ENCODE assay signal across 21 mouse cellular contexts in the genomic region with DNA sequence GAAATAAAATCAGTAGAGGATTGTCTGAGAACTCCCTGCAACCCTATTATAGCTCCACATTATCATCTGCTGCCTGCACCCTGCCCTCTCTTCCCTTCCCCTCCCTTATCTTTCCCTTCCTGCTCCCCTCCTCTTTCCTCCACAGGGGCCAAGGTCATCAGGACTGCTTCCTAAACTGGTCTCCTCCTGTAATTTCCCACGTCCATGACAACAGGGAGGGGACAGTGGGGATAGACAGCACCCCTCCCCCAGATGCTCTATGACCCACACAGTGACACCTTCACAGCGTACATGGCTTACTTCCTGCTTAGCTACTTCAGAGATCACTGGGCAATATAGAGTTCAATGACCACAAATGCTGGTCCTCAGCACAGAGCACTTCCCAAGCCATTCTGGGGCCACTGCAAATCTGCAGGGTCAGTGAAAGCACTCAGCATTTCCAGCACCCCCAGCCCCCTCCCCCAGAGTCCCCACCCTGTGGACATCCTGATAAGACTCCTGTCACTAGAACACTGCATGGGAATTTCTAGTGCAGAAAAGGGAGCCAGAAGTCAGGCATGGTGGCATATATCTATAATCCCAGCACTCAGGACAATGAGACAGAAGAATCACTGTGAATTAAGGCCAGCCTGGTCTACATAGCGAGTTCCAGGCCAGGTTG. TPM values are rescaled to one million over a fixed set of nuclear protein-coding genes. Genes with fewer than 3 reads are reported as not detected.
A peak's percentile ranks its signal among the peaks of the same experiment; 100 is the strongest.
DNase-seq lines count a peak whose midpoint lies in the region; ATAC-seq and TF ChIP-seq lines count a peak whose summit lies in the region.
"Had no signal": no experiment of that assay in that cellular context is flagged by ENCODE, and none has a peak within 500 bp of the region (broad histone marks: within the 10 kb centered on the region; RNA-seq: fewer than 3 reads in every experiment).

No protein-coding gene starts in this region.

- no peaks in the 10 kb centered on the region for H3K9me3 ChIP-seq in heart, embryonic 16.5 days (replicated peaks; ENCODE audit: control insufficient read depth, low read length)
- no peaks in the 10 kb centered on the region for H3K9me3 ChIP-seq in heart, postnatal 0 days (replicated peaks; ENCODE audit: control insufficient read depth, low read length)
- H3K9me3 ChIP-seq in intestine, embryonic 16.5 days (ENCODE audit: control insufficient read depth, low read length), result no peaks in the 10 kb centered on the region
- H3K9me3 ChIP-seq in liver, embryonic 16.5 days (replicated peaks; ENCODE audit: control insufficient read depth, low read length), result no peaks in the 10 kb centered on the region
- H3K9me3 ChIP-seq in hindbrain, embryonic 14.5 days (ENCODE audit: control insufficient read depth, low read length), result no peaks in the 10 kb centered on the region
- H3K9me3 ChIP-seq: neural tube, embryonic 12.5 days had no signal

- H3K36me3 ChIP-seq in heart, embryonic 16.5 days (ENCODE audit: control insufficient read depth, insufficient read depth), result no peaks in the 10 kb centered on the region
- no peaks in the 10 kb centered on the region for H3K36me3 ChIP-seq in heart, adult 2 months (ENCODE audit: control insufficient read depth, insufficient read depth, low read length)
- no peaks in the 10 kb centered on the region for H3K36me3 ChIP-seq in heart, postnatal 0 days (replicated peaks; ENCODE audit: control insufficient read depth, insufficient read depth, low read length)
- no peaks in the 10 kb centered on the region for H3K36me3 ChIP-seq in intestine, embryonic 16.5 days (ENCODE audit: control insufficient read depth, insufficient read depth, low read length)
- H3K36me3 ChIP-seq in liver, embryonic 16.5 days (ENCODE audit: control insufficient read depth, insufficient read depth), result no peaks in the 10 kb centered on the region
- H3K36me3 ChIP-seq in hindbrain, embryonic 14.5 days (replicated peaks; ENCODE audit: control insufficient read depth, insufficient read depth), result no peaks in the 10 kb centered on the region
- H3K36me3 ChIP-seq: neural tube, embryonic 12.5 days had no signal

- peak; percentile 71 for ATAC-seq in heart, embryonic 16.5 days (replicated peaks; ENCODE audit: extremely low read depth, insufficient read depth, low FRiP score)
- peak; percentile 77 for ATAC-seq in heart, postnatal 0 days (ENCODE audit: insufficient read depth, low read depth)
- ATAC-seq in intestine, embryonic 16.5 days, result peak; percentile 91
- ATAC-seq in liver, embryonic 16.5 days (ENCODE audit: low read depth), result peak; percentile 76
- no peak for ATAC-seq in hindbrain, embryonic 14.5 days (ENCODE audit: low FRiP score)
- ATAC-seq: CD4-positive, CD25-positive, alpha-beta regulatory T cell, adult 4 months; forebrain, embryonic 14.5 days; hindbrain, postnatal 0 days had no signal

- no peak overlapping the region for H3K9ac ChIP-seq in heart, embryonic 16.5 days (ENCODE audit: low read length)
- no peak overlapping the region for H3K9ac ChIP-seq in heart, adult 2 months (ENCODE audit: low read depth, low read length)
- H3K9ac ChIP-seq in heart, postnatal 0 days (replicated peaks; ENCODE audit: low read depth, low read length), result no peak overlapping the region
- H3K9ac ChIP-seq in intestine, embryonic 16.5 days (ENCODE audit: low read depth, low read length), result no peak overlapping the region
- no peak overlapping the region for H3K9ac ChIP-seq in liver, embryonic 16.5 days (ENCODE audit: low read depth, low read length)
- H3K9ac ChIP-seq in hindbrain, embryonic 14.5 days, result no peak overlapping the region
- H3K9ac ChIP-seq: neural tube, embryonic 12.5 days had no signal

- H3K4me3 ChIP-seq in heart, embryonic 16.5 days (ENCODE audit: low read length), result no peak overlapping the region
- H3K4me3 ChIP-seq in heart, adult 2 months, result no peak overlapping the region
- H3K4me3 ChIP-seq in heart, postnatal 0 days (ENCODE audit: low read depth, low read length), result no peak overlapping the region
- H3K4me3 ChIP-seq in intestine, embryonic 16.5 days (ENCODE audit: low read length), result no peak overlapping the region
- H3K4me3 ChIP-seq in liver, embryonic 16.5 days (ENCODE audit: low read depth, low read length), result no peak overlapping the region
- H3K4me3 ChIP-seq in hindbrain, embryonic 14.5 days (replicated peaks; ENCODE audit: low read length), result no peak overlapping the region
- H3K4me3 ChIP-seq: neural tube, embryonic 12.5 days had no signal

- H3K79me2 ChIP-seq in heart, adult 2 months (replicated peaks; ENCODE audit: control insufficient read depth, insufficient read depth, low read length), result no peaks in the 10 kb centered on the region

- H3K4me1 ChIP-seq in heart, embryonic 16.5 days (ENCODE audit: control insufficient read depth, insufficient read depth, low read length), result 0 out of 2 replicates have a peak, but pooled peaks cover 2% of the 10 kb centered on the region
- H3K4me1 ChIP-seq in heart, adult 2 months (ENCODE audit: control insufficient read depth, insufficient read depth, low read length), result no peaks in the 10 kb centered on the region
- peaks cover 4% of the 10 kb centered on the region; the same call in 1 of the 2 replicates for H3K4me1 ChIP-seq in heart, postnatal 0 days (ENCODE audit: control insufficient read depth, insufficient read depth)
- H3K4me1 ChIP-seq in intestine, embryonic 16.5 days (ENCODE audit: control insufficient read depth, insufficient read depth, low read length), result peaks cover 10% of the 10 kb centered on the region
- peaks cover 5% of the 10 kb centered on the region for H3K4me1 ChIP-seq in liver, embryonic 16.5 days (ENCODE audit: control insufficient read depth, low read depth, low read length)
- H3K4me1 ChIP-seq in hindbrain, embryonic 14.5 days (replicated peaks; ENCODE audit: control insufficient read depth, insufficient read depth, low read length), result no peaks in the 10 kb centered on the region
- H3K4me1 ChIP-seq: neural tube, embryonic 12.5 days had no signal

- no peak for DNase-seq in heart, adult 2 months
- DNase-seq in heart, postnatal 0 days (ENCODE audit: low spot score), result peak; percentile 47
- DNase-seq in hindbrain, embryonic 14.5 days (ENCODE audit: low spot score), result no peak
- no peak for DNase-seq in ovary, postnatal 36 days (ENCODE audit: low spot score)
- DNase-seq in left cerebral cortex, postnatal 14 days (ENCODE audit: low spot score in 2 of 2), result no peak
- DNase-seq: adrenal gland, adult 8-10 months; cerebellum, adult 8-10 months; kidney, postnatal 4 days; layer of hippocampus, postnatal 36 days; right cerebral cortex, postnatal 4 days; thymus, postnatal 4 days had no signal

- no peak for TF ChIP-seq CTCF in heart, adult 2 months (IDR thresholded peaks at IDR 0.05)
- no peak for TF ChIP-seq CTCF in heart, postnatal 0 days (IDR thresholded peaks at IDR 0.05; ENCODE audit: low read depth)

- no peaks in the 10 kb centered on the region for H3K27me3 ChIP-seq in heart, embryonic 16.5 days (ENCODE audit: control insufficient read depth, insufficient read depth, low read length)
- no peaks in the 10 kb centered on the region for H3K27me3 ChIP-seq in heart, adult 2 months (ENCODE audit: control insufficient read depth, insufficient read depth, low read length)
- H3K27me3 ChIP-seq in heart, postnatal 0 days (ENCODE audit: control insufficient read depth, insufficient read depth, low read length), result no peaks in the 10 kb centered on the region
- H3K27me3 ChIP-seq in intestine, embryonic 16.5 days (replicated peaks; ENCODE audit: control insufficient read depth, insufficient read depth, low read length), result no peaks in the 10 kb centered on the region; the same call in 1 of the 2 replicates
- H3K27me3 ChIP-seq in liver, embryonic 16.5 days (ENCODE audit: control insufficient read depth, insufficient read depth, low read depth, low read length), result no peaks in the 10 kb centered on the region
- H3K27me3 ChIP-seq in hindbrain, embryonic 14.5 days (ENCODE audit: control insufficient read depth, insufficient read depth, low read length), result no peaks in the 10 kb centered on the region
- H3K27me3 ChIP-seq: neural tube, embryonic 12.5 days had no signal

- WGBS in heart, embryonic 16.5 days, result 46% methylated on average over 3 of the region's 3 CpGs
- WGBS in heart, adult 2 months, result 32% methylated on average over 3 of the region's 3 CpGs
- 24% methylated on average over 3 of the region's 3 CpGs for WGBS in heart, postnatal 0 days
- WGBS in intestine, embryonic 16.5 days, result 27% methylated on average over 3 of the region's 3 CpGs
- 23% methylated on average over 3 of the region's 3 CpGs for WGBS in liver, embryonic 16.5 days (ENCODE audit: insufficient replicate concordance)
- WGBS in hindbrain, embryonic 14.5 days, result 54% methylated on average over 3 of the region's 3 CpGs

- H3K27ac ChIP-seq in heart, embryonic 16.5 days (ENCODE audit: low read length), result peak overlapping the region; percentile 29; the same call in 1 of the 2 replicates
- no peak overlapping the region for H3K27ac ChIP-seq in heart, adult 2 months
- H3K27ac ChIP-seq in heart, postnatal 0 days (ENCODE audit: low read depth), result peak overlapping the region; percentile 44
- H3K27ac ChIP-seq in intestine, embryonic 16.5 days (ENCODE audit: low read length), result peak overlapping the region; percentile 3
- H3K27ac ChIP-seq in liver, embryonic 16.5 days (ENCODE audit: low read length), result no peak overlapping the region
- H3K27ac ChIP-seq in hindbrain, embryonic 14.5 days, result no peak overlapping the region
- H3K27ac ChIP-seq: hindbrain, postnatal 0 days; neural tube, embryonic 12.5 days had no signal

- no peak for TF ChIP-seq POLR2A in heart, adult 2 months (IDR thresholded peaks at IDR 0.05; ENCODE audit: insufficient read depth, low read depth, low read length)

- H3K4me2 ChIP-seq in heart, embryonic 16.5 days (ENCODE audit: low read depth, low read length), result no peak overlapping the region
- no peak overlapping the region for H3K4me2 ChIP-seq in heart, postnatal 0 days (ENCODE audit: low read depth, low read length)
- no peak overlapping the region for H3K4me2 ChIP-seq in intestine, embryonic 16.5 days (ENCODE audit: low read depth, low read length)
- no peak overlapping the region for H3K4me2 ChIP-seq in liver, embryonic 16.5 days (ENCODE audit: low read depth, low read length)
- no peak overlapping the region for H3K4me2 ChIP-seq in hindbrain, embryonic 14.5 days (replicated peaks)
- H3K4me2 ChIP-seq: neural tube, embryonic 12.5 days had no signal

- no peak for TF ChIP-seq EP300 in heart, adult 2 months (IDR thresholded peaks at IDR 0.05; ENCODE audit: insufficient read depth, low read depth, low read length)
- TF ChIP-seq EP300 in heart, postnatal 0 days (IDR thresholded peaks at IDR 0.05; ENCODE audit: low read depth), result no peak

- intact Hi-C loops in heart, adult 2 months (cut with DNase I), result no loop called here
- intact Hi-C loops in left cerebral cortex, postnatal 14 days (cut with DNase I), result no loop called here

RNA-seq across cellular contexts. Expression of a gene that starts 10.0 kb away (rescaled TPM):
- 62.8 and 64.1 TPM in 2 replicates for polyA plus RNA-seq in heart, embryonic 16.5 days (2015; fragmentation: Nextera tagmentation; extraction: Ambion mirVana)
- 10 to 100 TPM; 16.9 to 18.5 TPM for total RNA-seq in heart, adult 2 months (2021)
- polyA plus RNA-seq in heart, adult 2 months (2012; rRNA removed), result 28.7 and 43.8 TPM in 2 replicates
- total RNA-seq in heart, postnatal 0 days (2014; rRNA removed; ENCODE audit: low replicate concordance), result 58.9 and 60.1 TPM in 2 replicates
- polyA plus RNA-seq in heart, postnatal 0 days (2015; fragmentation: Nextera tagmentation; extraction: Ambion mirVana), result 30.5 and 35.1 TPM in 2 replicates
- polyA plus RNA-seq in intestine, embryonic 16.5 days (2015; fragmentation: Nextera tagmentation; extraction: Ambion mirVana), result 76.3 and 80.8 TPM in 2 replicates
- 33.6 and 34.0 TPM in 2 replicates for polyA plus RNA-seq in liver, embryonic 16.5 days (2015; fragmentation: Nextera tagmentation; extraction: Ambion mirVana)
- 109 and 131 TPM in 2 replicates for polyA plus RNA-seq in hindbrain, embryonic 14.5 days (2014; fragmentation: Nextera tagmentation; extraction: Ambion mirVana)
- 10 to 100 TPM; 41.2 to 43.7 TPM for total RNA-seq in left cerebral cortex, postnatal 14 days (2021)

RNA-seq across cellular contexts. Expression of a gene that starts 37.9 kb away (rescaled TPM):
- 10.5 and 10.9 TPM in 2 replicates for polyA plus RNA-seq in heart, embryonic 16.5 days (2015; fragmentation: Nextera tagmentation; extraction: Ambion mirVana)
- 1 to 10 TPM; 4.9 to 5.9 TPM for total RNA-seq in heart, adult 2 months (2021)
- 6.7 and 11.5 TPM in 2 replicates for polyA plus RNA-seq in heart, adult 2 months (2012; rRNA removed)
- 12.3 and 46.3 TPM in 2 replicates for total RNA-seq in heart, postnatal 0 days (2014; rRNA removed; ENCODE audit: low replicate concordance)
- 6.6 and 7.2 TPM in 2 replicates for polyA plus RNA-seq in heart, postnatal 0 days (2015; fragmentation: Nextera tagmentation; extraction: Ambion mirVana)
- 15.9 TPM in 2 replicates for polyA plus RNA-seq in intestine, embryonic 16.5 days (2015; fragmentation: Nextera tagmentation; extraction: Ambion mirVana)
- 4.9 and 5.4 TPM in 2 replicates for polyA plus RNA-seq in liver, embryonic 16.5 days (2015; fragmentation: Nextera tagmentation; extraction: Ambion mirVana)
- polyA plus RNA-seq in hindbrain, embryonic 14.5 days (2014; fragmentation: Nextera tagmentation; extraction: Ambion mirVana), result 10.1 and 11.0 TPM in 2 replicates
- total RNA-seq in left cerebral cortex, postnatal 14 days (2021), result 1 to 10 TPM; 6.3 to 6.5 TPM

RNA-seq across cellular contexts. Expression of a gene that starts 42.0 kb away (rescaled TPM):
- polyA plus RNA-seq in heart, embryonic 16.5 days (2015; fragmentation: Nextera tagmentation; extraction: Ambion mirVana), result 0.42 and 0.54 TPM in 2 replicates
- total RNA-seq in heart, adult 2 months (2021), result under 1 TPM; 0.29 to 0.34 TPM
- polyA plus RNA-seq in heart, adult 2 months (2012; rRNA removed), result 1.00 and 1.2 TPM in 2 replicates
- 0.15 and 2.1 TPM in 2 replicates for total RNA-seq in heart, postnatal 0 days (2014; rRNA removed; ENCODE audit: low replicate concordance)
- 0.33 and 0.43 TPM in 2 replicates for polyA plus RNA-seq in heart, postnatal 0 days (2015; fragmentation: Nextera tagmentation; extraction: Ambion mirVana)
- 0.20 and 0.22 TPM in 2 replicates for polyA plus RNA-seq in intestine, embryonic 16.5 days (2015; fragmentation: Nextera tagmentation; extraction: Ambion mirVana)
- polyA plus RNA-seq in liver, embryonic 16.5 days (2015; fragmentation: Nextera tagmentation; extraction: Ambion mirVana), result 0.08 and 0.09 TPM in 2 replicates
- 0.83 and 1.1 TPM in 2 replicates for polyA plus RNA-seq in hindbrain, embryonic 14.5 days (2014; fragmentation: Nextera tagmentation; extraction: Ambion mirVana)
- 1 to 10 TPM; 2.1 to 2.2 TPM for total RNA-seq in left cerebral cortex, postnatal 14 days (2021)
- total RNA-seq: megakaryocyte progenitor cell, adult 5-6 weeks; MEL had no signal
- polyA plus RNA-seq: CD4-positive, CD25-positive, alpha-beta regulatory T cell, adult 4 months; limb, embryonic 11.5 days had no signal

RNA-seq across cellular contexts. Expression of a gene that starts 44.9 kb away (rescaled TPM):
- 0.24 TPM in 1 of 2 replicates, not detected in the other for polyA plus RNA-seq in heart, embryonic 16.5 days (2015; fragmentation: Nextera tagmentation; extraction: Ambion mirVana)
- under 1 TPM; 0.23 to 0.31 TPM for total RNA-seq in heart, adult 2 months (2021)
- 0.31 and 0.41 TPM in 2 replicates for polyA plus RNA-seq in heart, adult 2 months (2012; rRNA removed)
- total RNA-seq in heart, postnatal 0 days (2014; rRNA removed; ENCODE audit: low replicate concordance), result 1.7 TPM in 1 of 2 replicates, not detected in the other
- 0.10 TPM in 1 of 2 replicates, not detected in the other for polyA plus RNA-seq in heart, postnatal 0 days (2015; fragmentation: Nextera tagmentation; extraction: Ambion mirVana)
- polyA plus RNA-seq in intestine, embryonic 16.5 days (2015; fragmentation: Nextera tagmentation; extraction: Ambion mirVana), result 0.73 and 1.5 TPM in 2 replicates
- 0.05 and 0.06 TPM in 2 replicates for polyA plus RNA-seq in liver, embryonic 16.5 days (2015; fragmentation: Nextera tagmentation; extraction: Ambion mirVana)
- not detected in 2 replicates for polyA plus RNA-seq in hindbrain, embryonic 14.5 days (2014; fragmentation: Nextera tagmentation; extraction: Ambion mirVana)
- total RNA-seq in left cerebral cortex, postnatal 14 days (2021), result not detected
- total RNA-seq: hindbrain, postnatal 0 days; layer of hippocampus, postnatal 36 days; megakaryocyte progenitor cell, adult 5-6 weeks had no signal
- polyA plus RNA-seq: CD4-positive, CD25-positive, alpha-beta regulatory T cell, adult 4 months; forebrain, embryonic 14.5 days; hindbrain, postnatal 0 days; neural tube, embryonic 12.5 days had no signal

Comparison
In these comparisons a context has a peak if more than half of its experiments do, and no peak if none do; other contexts are left out.
1. H3K27ac ChIP-seq: peak in heart, embryonic 16.5 days (single experiment), heart, postnatal 0 days (single experiment) and intestine, embryonic 16.5 days (single experiment); none in heart, adult 2 months (single experiment), liver, embryonic 16.5 days (single experiment) and hindbrain, embryonic 14.5 days (single experiment).